Mouse (Mus musculus) layer of hippocampus, postnatal 36 days (tissue): Measurements from ENCODE around the gene Acsm5. TPM values are rescaled to one million over a fixed set of nuclear protein-coding genes. Genes with fewer than 3 reads are reported as not detected.
"Not testable (repeated sequence)": the region's sequence is repeated elsewhere in the genome, so short reads cannot be mapped to it uniquely, and the experiment has no call there.

Experiments used
- DNase-seq, 2 experiments: peaks; one replicate each; pipeline ENCODE4 v3.0.0; 2022
- total RNA-seq, 2 experiments: library from RNA; stranded (reverse); gene quantifications; 2 replicates each; pipeline ENCODE4 v1.2.3; 2021

Acsm5 gene
- total RNA-seq, 2 experiments from 2014 or later = 0.22 to 0.25 TPM

GRCm38 (mm10) chr7:119550471-119551222, 31.4 kb downstream of the Acsm5 start:
- no peak for DNase-seq

- DNase-seq = no peak
These were observed 34.8 kb downstream of the Acsm5 start, which contains the start of gene Acsm2 for GRCm38 (mm10) chr7:119554040-119554439. Gene Acsm2, plus strand, starts transcription at chr7:119554340.

- DNase-seq = no peak
These were observed 40.7 kb downstream of the Acsm5 start for GRCm38 (mm10) chr7:119559789-119560451.

GRCm38 (mm10) chr7:119560452-119560835, 41.2 kb downstream of the Acsm5 start:
- no peak for DNase-seq

GRCm38 (mm10) chr7:119561441-119561840, 42.2 kb downstream of the Acsm5 start:
- DNase-seq = no peak

- DNase-seq = not testable (repeated sequence)
These were observed 43.2 kb downstream of the Acsm5 start for GRCm38 (mm10) chr7:119562476-119562875.

- DNase-seq = no peak
These were observed 75.4 kb downstream of the Acsm5 start for GRCm38 (mm10) chr7:119594530-119595107.

Other genes starting within 250 kb of the Acsm5 start
- gene Gp2, start 60.2 kb upstream of the Acsm5 start, total RNA-seq = not detected
- not detected for gene Umod, start 40.2 kb upstream of the Acsm5 start, total RNA-seq
- gene Pdilt, start 4.0 kb downstream of the Acsm5 start, total RNA-seq = not detected
- not detected for gene Acsm2, start 34.9 kb downstream of the Acsm5 start, total RNA-seq
- not detected for gene Acsm1, start 87.6 kb downstream of the Acsm5 start, total RNA-seq
- not detected for gene Acsm4, start 170.6 kb downstream of the Acsm5 start, total RNA-seq
- 10 to 100 TPM; 45.4 to 48.2 TPM for gene Thumpd1, start 201.3 kb downstream of the Acsm5 start, total RNA-seq
- gene Acsm3, start 241.5 kb downstream of the Acsm5 start, total RNA-seq = not detected